Mouse (Mus musculus): ENCODE data around the gene Ehbp1l1. TPM values are rescaled to one million over a fixed set of nuclear protein-coding genes. Genes with fewer than 3 reads are reported as not detected.

Gene Ehbp1l1
- polyA plus RNA-seq, 1 experiment from 2014 or later: 38.6 TPM

DNA sequence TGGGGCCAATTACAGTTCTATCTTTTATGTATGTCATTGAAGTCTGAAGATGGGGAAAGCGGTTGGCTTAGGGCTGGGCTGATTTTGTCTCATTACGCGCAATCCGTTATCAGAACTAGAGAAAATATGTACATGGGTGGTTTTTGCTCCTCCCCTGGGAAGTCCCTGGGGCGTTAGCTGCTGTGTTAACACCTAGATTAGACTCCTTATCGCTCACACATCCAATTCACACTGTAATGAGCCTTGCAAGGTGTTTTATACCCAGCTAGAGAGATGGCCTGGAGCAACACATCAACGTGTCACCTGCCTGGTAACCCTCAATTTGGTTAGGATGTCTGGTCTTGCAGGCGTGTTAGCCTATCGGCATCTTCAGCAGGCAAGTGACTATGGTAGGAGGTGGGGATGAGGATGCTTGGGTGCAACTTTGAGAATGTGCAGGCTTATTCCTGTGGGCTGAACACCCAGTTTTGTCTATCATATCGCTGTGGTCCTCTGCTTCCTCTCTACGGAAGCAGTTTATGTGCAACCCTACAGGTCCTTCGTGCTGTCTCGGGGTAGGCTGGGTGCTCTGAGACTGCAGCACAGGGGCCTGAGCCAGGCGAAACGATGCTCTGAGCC lies 953 bp upstream of the Ehbp1l1 start:
- Histone ChIP-seq H3K4me2 (ENCODE audit: low read length) (peak overlapping the region; percentile 100), H3K27me3 (ENCODE audit: control insufficient read depth, insufficient read depth, low read depth, low read length) (no peaks in the 10 kb centered on the region), H3K36me3 (ENCODE audit: control insufficient read depth, insufficient read depth, low read length) (no peaks in the 10 kb centered on the region; the same call in 1 of the 2 replicates), H3K27ac (ENCODE audit: low read length) (peak overlapping the region; percentile 53; the same call in 1 of the 2 replicates), H3K4me1 (ENCODE audit: control insufficient read depth, insufficient read depth, low read length) (peaks cover 55% of the 10 kb centered on the region), H3K9ac (ENCODE audit: low read depth, low read length) (peak overlapping the region; percentile 98), H3K4me3 (ENCODE audit: low read depth, low read length) (peak overlapping the region; percentile 92), H3K9me3 (replicated peaks; ENCODE audit: control insufficient read depth, low read length, poor library complexity, severe bottlenecking) (no peaks in the 10 kb centered on the region)
- ATAC-seq: no peak
- WGBS: 78% methylated on average over 15 of the region's 15 CpGs

DNA sequence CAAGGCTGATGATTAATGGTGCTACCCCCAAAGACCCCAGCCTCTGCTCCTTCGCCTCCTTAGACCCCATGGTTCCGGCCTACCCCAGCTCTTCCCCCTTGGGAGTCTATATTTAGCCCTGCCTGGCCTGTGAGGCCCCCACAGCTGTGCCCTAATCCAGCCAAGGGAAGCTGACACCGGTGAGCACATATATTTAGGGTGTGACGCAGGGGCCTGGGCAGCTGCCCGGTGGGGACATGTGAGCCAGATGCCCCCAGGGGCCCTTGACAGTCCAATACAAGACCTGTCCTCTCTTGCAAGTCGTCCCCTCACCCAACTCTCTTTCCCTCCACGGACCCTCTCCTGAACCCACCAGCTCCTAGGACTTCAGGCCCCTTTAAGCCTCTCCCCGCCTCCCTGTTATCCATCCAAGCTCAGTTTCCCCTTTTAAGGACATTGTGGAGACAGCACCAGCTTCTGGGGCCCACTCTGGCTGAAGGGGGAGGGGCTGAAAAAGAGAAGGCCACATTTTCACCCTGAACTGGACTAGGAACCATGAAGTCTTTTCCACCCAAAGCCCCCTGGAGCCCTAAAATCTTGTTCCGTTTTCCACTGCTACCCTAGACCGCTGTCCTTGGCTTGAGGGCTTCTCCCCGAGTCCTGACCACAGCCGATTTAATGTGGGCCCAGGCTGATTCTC lies 949 bp downstream of the Ehbp1l1 start:
- Histone ChIP-seq H3K36me3 (ENCODE audit: control insufficient read depth, insufficient read depth, low read length) (peaks cover 9% of the 10 kb centered on the region), H3K4me3 (ENCODE audit: low read depth, low read length) (no peak overlapping the region; the same call in 1 of the 2 replicates), H3K27me3 (ENCODE audit: control insufficient read depth, insufficient read depth, low read depth, low read length) (no peaks in the 10 kb centered on the region), H3K27ac (ENCODE audit: low read length) (no peak overlapping the region), H3K9ac (ENCODE audit: low read depth, low read length) (no peak overlapping the region), H3K4me2 (ENCODE audit: low read length) (peak overlapping the region; percentile 67), H3K4me1 (ENCODE audit: control insufficient read depth, insufficient read depth, low read length) (peaks cover 44% of the 10 kb centered on the region), H3K9me3 (replicated peaks; ENCODE audit: control insufficient read depth, low read length, poor library complexity, severe bottlenecking) (no peaks in the 10 kb centered on the region)
- ATAC-seq: no peak
- 80% methylated on average over 12 of the region's 12 CpGs for WGBS

GRCm38 (mm10) chr19:5724549-5724941 lies 1.6 kb downstream of the Ehbp1l1 start:
- H3K27ac ChIP-seq (ENCODE audit: low read length): no peak overlapping the region
- H3K4me2 ChIP-seq (ENCODE audit: low read length): no peak overlapping the region
- 75% methylated on average over 7 of the region's 7 CpGs for WGBS
- peaks cover 12% of the 10 kb centered on the region for H3K36me3 ChIP-seq (ENCODE audit: control insufficient read depth, insufficient read depth, low read length)
- H3K9me3 ChIP-seq (replicated peaks; ENCODE audit: control insufficient read depth, low read length, poor library complexity, severe bottlenecking): no peaks in the 10 kb centered on the region
- H3K27me3 ChIP-seq (ENCODE audit: control insufficient read depth, insufficient read depth, low read depth, low read length): no peaks in the 10 kb centered on the region
- H3K9ac ChIP-seq (ENCODE audit: low read depth, low read length): no peak overlapping the region
- no peak for ATAC-seq
- H3K4me3 ChIP-seq (ENCODE audit: low read depth, low read length): no peak overlapping the region
- peaks cover 38% of the 10 kb centered on the region for H3K4me1 ChIP-seq (ENCODE audit: control insufficient read depth, insufficient read depth, low read length)

DNA sequence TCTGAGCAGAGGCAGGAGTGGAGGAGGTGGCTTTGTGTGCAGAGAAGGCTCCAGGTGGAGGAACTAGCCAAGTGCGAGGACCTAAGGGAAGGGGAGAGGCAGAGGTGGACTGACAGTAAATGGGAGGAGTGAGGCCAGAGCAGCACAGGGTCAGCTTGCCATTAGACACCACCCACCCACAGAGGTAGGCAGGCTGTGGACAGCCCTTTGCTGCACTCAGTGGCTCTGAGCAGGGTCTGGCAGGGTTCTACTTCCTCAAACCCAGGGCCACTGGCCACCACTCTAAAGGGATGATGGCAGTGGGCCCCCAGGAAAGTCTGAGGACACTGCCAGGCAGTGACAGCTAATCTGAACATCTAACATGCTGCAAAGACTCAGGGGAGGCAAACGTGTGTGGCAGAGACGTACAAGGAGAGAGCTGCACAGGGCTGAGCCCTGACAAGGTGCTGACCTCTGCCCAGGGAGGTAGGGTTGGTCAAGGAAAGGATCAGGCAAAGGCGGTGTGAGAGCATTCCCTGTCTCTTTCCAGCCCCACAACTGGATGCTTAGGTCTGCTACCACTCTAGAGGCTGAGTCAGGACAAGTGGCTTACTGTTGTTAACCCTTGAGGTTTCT lies 2.1 kb downstream of the Ehbp1l1 start:
- H3K27ac ChIP-seq (ENCODE audit: low read length): no peak overlapping the region
- no peaks in the 10 kb centered on the region for H3K9me3 ChIP-seq (replicated peaks; ENCODE audit: control insufficient read depth, low read length, poor library complexity, severe bottlenecking)
- H3K9ac ChIP-seq (ENCODE audit: low read depth, low read length): no peak overlapping the region
- H3K4me2 ChIP-seq (ENCODE audit: low read length): no peak overlapping the region
- peaks cover 38% of the 10 kb centered on the region for H3K4me1 ChIP-seq (ENCODE audit: control insufficient read depth, insufficient read depth, low read length)
- H3K27me3 ChIP-seq (ENCODE audit: control insufficient read depth, insufficient read depth, low read depth, low read length): no peaks in the 10 kb centered on the region
- no peak overlapping the region for H3K4me3 ChIP-seq (ENCODE audit: low read depth, low read length)
- 70% methylated on average over 4 of the region's 4 CpGs for WGBS
- peaks cover 14% of the 10 kb centered on the region for H3K36me3 ChIP-seq (ENCODE audit: control insufficient read depth, insufficient read depth, low read length)
- ATAC-seq: no peak

DNA sequence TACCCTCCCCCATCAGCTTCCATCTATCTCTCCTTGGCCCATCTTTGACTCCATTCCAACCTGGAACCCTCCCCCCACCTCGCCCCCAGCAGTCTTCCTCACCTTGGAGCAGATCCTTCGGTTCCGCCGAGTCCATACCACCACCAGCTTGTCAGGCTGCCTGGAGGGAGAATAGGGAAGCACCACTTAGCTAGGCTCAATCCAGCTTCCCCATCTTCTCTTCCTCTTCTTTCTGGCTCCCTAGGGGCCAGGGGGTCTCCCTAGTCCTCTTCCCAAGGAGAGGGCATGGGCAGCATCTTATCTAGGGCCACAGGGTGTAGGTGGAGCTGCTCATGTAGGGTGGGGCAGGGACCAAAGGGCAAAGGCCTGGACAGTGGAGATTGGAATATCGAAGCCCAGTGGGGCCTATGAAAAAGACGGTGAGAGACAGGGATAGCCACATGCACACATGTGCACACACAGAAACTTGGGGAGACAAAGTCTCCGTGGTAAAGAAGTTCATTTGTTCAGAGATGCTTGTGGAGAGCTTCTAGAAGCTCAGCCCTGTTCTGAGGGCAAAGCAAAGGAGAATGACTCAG lies 3.2 kb downstream of the Ehbp1l1 start:
- no peak for ATAC-seq
- Histone ChIP-seq H3K27me3 (ENCODE audit: control insufficient read depth, insufficient read depth, low read depth, low read length) (no peaks in the 10 kb centered on the region), H3K4me2 (ENCODE audit: low read length) (no peak overlapping the region), H3K9ac (ENCODE audit: low read depth, low read length) (no peak overlapping the region), H3K36me3 (ENCODE audit: control insufficient read depth, insufficient read depth, low read length) (peaks cover 14% of the 10 kb centered on the region), H3K4me1 (ENCODE audit: control insufficient read depth, insufficient read depth, low read length) (peaks cover 30% of the 10 kb centered on the region), H3K27ac (ENCODE audit: low read length) (no peak overlapping the region), H3K9me3 (replicated peaks; ENCODE audit: control insufficient read depth, low read length, poor library complexity, severe bottlenecking) (no peaks in the 10 kb centered on the region), H3K4me3 (ENCODE audit: low read depth, low read length) (no peak overlapping the region)
- WGBS: 92% methylated on average over 7 of the region's 7 CpGs

- no peak overlapping the region for H3K4me2 ChIP-seq (ENCODE audit: low read length)
Observed at GRCm38 (mm10) chr19:5721233-5721632, 4.9 kb downstream of the Ehbp1l1 start.

GRCm38 (mm10) chr19:5716955-5717354 lies 9.2 kb downstream of the Ehbp1l1 start:
- H3K36me3 ChIP-seq (ENCODE audit: control insufficient read depth, insufficient read depth, low read length): peaks cover 14% of the 10 kb centered on the region
- H3K4me2 ChIP-seq (ENCODE audit: low read length): peak overlapping the region; percentile 52
- no peak overlapping the region for H3K4me3 ChIP-seq (ENCODE audit: low read depth, low read length)
- H3K9me3 ChIP-seq (replicated peaks; ENCODE audit: control insufficient read depth, low read length, poor library complexity, severe bottlenecking): no peaks in the 10 kb centered on the region
- H3K27ac ChIP-seq (ENCODE audit: low read length): peak overlapping the region; percentile 48
- peak overlapping the region; percentile 60; the same call in 1 of the 2 replicates for H3K9ac ChIP-seq (ENCODE audit: low read depth, low read length)
- 49% methylated on average over 10 of the region's 10 CpGs for WGBS
- H3K27me3 ChIP-seq (ENCODE audit: control insufficient read depth, insufficient read depth, low read depth, low read length): no peaks in the 10 kb centered on the region
- peaks cover 23% of the 10 kb centered on the region for H3K4me1 ChIP-seq (ENCODE audit: control insufficient read depth, insufficient read depth, low read length)
- ATAC-seq: no peak

More at GRCm38 (mm10) chr19:5721233-5721632, 4.9 kb downstream of the Ehbp1l1 start:
- WGBS: 92% methylated on average over 6 of the region's 6 CpGs
- Histone ChIP-seq H3K4me1 (ENCODE audit: control insufficient read depth, insufficient read depth, low read length) (peaks cover 25% of the 10 kb centered on the region), H3K36me3 (ENCODE audit: control insufficient read depth, insufficient read depth, low read length) (peaks cover 14% of the 10 kb centered on the region), H3K9ac (ENCODE audit: low read depth, low read length) (no peak overlapping the region), H3K9me3 (replicated peaks; ENCODE audit: control insufficient read depth, low read length, poor library complexity, severe bottlenecking) (no peaks in the 10 kb centered on the region), H3K4me3 (ENCODE audit: low read depth, low read length) (no peak overlapping the region), H3K27me3 (ENCODE audit: control insufficient read depth, insufficient read depth, low read depth, low read length) (no peaks in the 10 kb centered on the region), H3K27ac (ENCODE audit: low read length) (no peak overlapping the region)
- no peak for ATAC-seq

GRCm38 (mm10) chr19:5715793-5716688 lies 10.1 kb downstream of the Ehbp1l1 start:
- Histone ChIP-seq H3K4me1 (ENCODE audit: control insufficient read depth, insufficient read depth, low read length) (peaks cover 23% of the 10 kb centered on the region), H3K9ac (ENCODE audit: low read depth, low read length) (peak overlapping the region; percentile 60), H3K4me2 (ENCODE audit: low read length) (peak overlapping the region; percentile 52), H3K36me3 (ENCODE audit: control insufficient read depth, insufficient read depth, low read length) (peaks cover 9% of the 10 kb centered on the region), H3K27me3 (ENCODE audit: control insufficient read depth, insufficient read depth, low read depth, low read length) (no peaks in the 10 kb centered on the region), H3K27ac (ENCODE audit: low read length) (peak overlapping the region; percentile 61), H3K9me3 (replicated peaks; ENCODE audit: control insufficient read depth, low read length, poor library complexity, severe bottlenecking) (no peaks in the 10 kb centered on the region), H3K4me3 (ENCODE audit: low read depth, low read length) (peak overlapping the region; percentile 40)
- peak; percentile 74 for ATAC-seq
- 17% methylated on average over 43 of the region's 43 CpGs for whole genome bisulfite sequencing
